Mouse (Mus musculus) kidney, embryonic 16.5 days (tissue): ENCODE measurements around the gene Cnep1r1. TPM values are rescaled to one million over a fixed set of nuclear protein-coding genes. Genes with fewer than 3 reads are reported as not detected.

Experiments
- ATAC-seq: fragments of 200-750 bp; cut with Nextera tagmentation; 2 replicates; pipeline ENCODE4 v1.8.0; 2017; ENCODE audit warnings: moderate TSS enrichment; ENCODE audit not compliant: low FRiP score, low TSS enrichment
- H3K27ac ChIP-seq: fragments of 300-500 bp; sonication (generic); 2 replicates; pipeline ENCODE4 v1.5.1; 2014; ENCODE audit warnings: low read length
- H3K27me3 ChIP-seq: fragments of 300-500 bp; sonication (generic); 2 replicates; pipeline ENCODE4 v1.6.1; 2014; ENCODE audit warnings: low read length, control low read depth, mixed read lengths; ENCODE audit not compliant: insufficient read depth
- H3K36me3 ChIP-seq: fragments of 300-500 bp; sonication (generic); 2 replicates; pipeline ENCODE4 v1.6.1; 2014; ENCODE audit warnings: low read length, control low read depth, mixed read lengths; ENCODE audit not compliant: insufficient read depth
- H3K4me1 ChIP-seq: fragments of 300-500 bp; sonication (generic); 2 replicates; pipeline ENCODE4 v1.6.1; 2014; ENCODE audit warnings: low read length, control low read depth, mixed read lengths; ENCODE audit not compliant: insufficient read depth
- H3K4me2 ChIP-seq: fragments of 300-500 bp; sonication (generic); replicated peaks from 2 replicates; pipeline ENCODE4 v1.6.1; 2014; ENCODE audit warnings: low read depth, low read length
- H3K4me3 ChIP-seq: fragments of 300-500 bp; sonication (generic); 2 replicates; pipeline ENCODE4 v1.5.1; 2014; ENCODE audit warnings: mild to moderate bottlenecking, low read length
- H3K9ac ChIP-seq: fragments of 300-500 bp; sonication (generic); replicated peaks from 2 replicates; pipeline ENCODE4 v1.6.1; 2014; ENCODE audit warnings: low read length
- H3K9me3 ChIP-seq: fragments of 300-500 bp; sonication (generic); 2 replicates; pipeline ENCODE4 v1.6.1; 2016; ENCODE audit warnings: low read length, control low read depth
- WGBS: fragments of 180-500 bp; shearing (Covaris S2); extraction: QIAGEN DNeasy Blood & Tissue Kit; methylation state at CpG from one replicate; pipeline ENCODE4 v1.1.7; 2014; 5-methylcytosine and 5-hydroxymethylcytosine counted together
- microRNA-seq: library from miRNA; unstranded; fragments of <30 nt; microRNA quantifications from one replicate; pipeline ENCODE4, GENCODE M21; 2016
- polyA plus RNA-seq: library from polyadenylated mRNA; unstranded; fragments of >200 nt; fragmentation: Nextera tagmentation; extraction: Ambion mirVana; gene quantifications from 2 replicates; pipeline ENCODE4 v1.2.1, GENCODE M21; 2015

The Cnep1r1 gene
- polyA plus RNA-seq, 1 experiment from 2014 or later, result 57.9 TPM

DNA sequence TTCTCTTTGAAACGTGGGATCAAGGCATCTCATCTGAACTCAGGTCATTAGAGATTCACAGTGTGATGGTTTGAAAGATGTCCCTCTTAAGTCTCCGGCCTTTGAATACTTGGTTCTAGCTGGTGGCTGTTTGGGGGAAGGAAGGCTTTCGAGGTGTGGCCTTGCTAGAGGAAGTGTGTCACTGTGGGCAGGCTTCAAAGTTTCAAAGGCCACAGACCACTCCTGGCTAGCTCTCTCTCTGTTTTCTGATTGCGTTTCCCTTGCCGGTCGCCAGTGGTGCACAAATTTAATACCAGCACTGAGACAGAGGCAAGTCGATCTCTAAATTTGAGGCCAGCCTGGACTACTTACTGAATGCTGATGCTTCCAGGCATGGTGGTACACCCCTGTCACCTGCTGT lies 56.7 kb downstream of the Cnep1r1 start:
- ATAC-seq, result no peak
- 93% methylated on average over 7 of the region's 7 CpGs for WGBS
- Histone ChIP-seq H3K36me3 (peaks cover 10% of the 10 kb centered on the region; the same call in 1 of the 2 replicates), H3K9me3 (no peaks in the 10 kb centered on the region), H3K4me2 (no peak overlapping the region), H3K27ac (no peak overlapping the region), H3K27me3 (no peaks in the 10 kb centered on the region), H3K4me1 (no peaks in the 10 kb centered on the region), H3K9ac (no peak overlapping the region), H3K4me3 (no peak overlapping the region)

DNA sequence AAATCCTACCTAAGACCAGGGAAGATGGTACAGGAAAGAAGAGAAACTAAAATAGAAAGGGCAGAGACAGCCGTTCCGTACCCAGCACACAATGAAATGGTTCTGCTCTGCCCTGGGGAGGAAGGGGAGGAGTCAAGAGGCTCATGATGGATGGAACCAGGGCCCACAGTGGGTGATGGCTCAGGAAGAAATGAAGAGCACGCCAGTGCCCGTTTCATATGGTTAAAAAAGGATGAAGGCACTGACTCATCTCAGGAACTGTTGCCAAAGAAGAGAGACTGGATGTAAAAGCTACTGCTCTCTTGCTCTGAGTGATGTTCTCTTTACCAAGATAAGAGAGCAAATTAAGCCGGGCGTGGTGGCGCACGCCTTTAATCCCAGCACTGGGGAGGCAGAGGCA lies 58.7 kb downstream of the Cnep1r1 start:
- no peak overlapping the region for H3K27ac ChIP-seq
- no peaks in the 10 kb centered on the region for H3K27me3 ChIP-seq
- no peaks in the 10 kb centered on the region for H3K9me3 ChIP-seq
- H3K4me2 ChIP-seq, result no peak overlapping the region
- WGBS, result 88% methylated on average over 8 of the region's 8 CpGs
- no peaks in the 10 kb centered on the region for H3K4me1 ChIP-seq
- no peak overlapping the region for H3K4me3 ChIP-seq
- ATAC-seq, result no peak
- 0 out of 2 replicates have a peak, but pooled peaks cover 2% of the 10 kb centered on the region for H3K36me3 ChIP-seq
- H3K9ac ChIP-seq, result no peak overlapping the region

DNA sequence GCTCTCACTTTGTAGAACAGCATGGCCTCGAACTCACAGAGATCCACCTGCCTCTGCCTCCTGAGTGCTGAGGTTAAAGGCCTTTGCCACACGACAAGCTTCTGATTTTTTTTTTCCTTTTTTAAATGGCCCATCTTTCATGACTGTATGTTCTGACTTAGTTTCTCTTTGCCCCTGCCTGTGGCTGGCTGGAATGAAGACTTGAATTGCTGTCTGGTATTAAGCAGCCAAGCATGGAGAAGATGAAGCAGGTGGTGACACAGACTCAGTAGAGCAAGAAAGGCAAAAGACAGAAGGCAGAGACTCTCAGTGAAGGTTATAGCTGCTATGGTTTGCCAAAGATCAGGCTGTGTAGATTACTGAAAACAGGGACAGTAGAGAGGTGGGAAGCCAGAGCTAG lies 64.6 kb downstream of the Cnep1r1 start:
- Histone ChIP-seq H3K36me3 (no peaks in the 10 kb centered on the region), H3K9ac (no peak overlapping the region), H3K4me1 (no peaks in the 10 kb centered on the region), H3K4me2 (no peak overlapping the region), H3K27me3 (no peaks in the 10 kb centered on the region), H3K27ac (no peak overlapping the region), H3K4me3 (no peak overlapping the region), H3K9me3 (no peaks in the 10 kb centered on the region)
- WGBS, result 81% methylated on average over 2 of the region's 2 CpGs
- ATAC-seq, result no peak

Small RNAs within 50 kb of the gene (microRNA-seq; reads per million reads assigned to microRNA genes)
- gene Mir7071, result 1.1 reads per million

Other genes starting within 250 kb of the Cnep1r1 start
- gene Zfp423, start 159.2 kb upstream of the Cnep1r1 start, polyA plus RNA-seq, result 9.1 and 11.4 TPM in 2 replicates
- gene Heatr3, start 19.1 kb downstream of the Cnep1r1 start, polyA plus RNA-seq, result 48.2 and 51.4 TPM in 2 replicates
- gene Tent4b, start 80.4 kb downstream of the Cnep1r1 start, polyA plus RNA-seq, result 6.3 and 6.4 TPM in 2 replicates
- gene Adcy7, start 153.6 kb downstream of the Cnep1r1 start, polyA plus RNA-seq, result 3.0 and 3.7 TPM in 2 replicates
- gene Brd7, start 243.4 kb downstream of the Cnep1r1 start, polyA plus RNA-seq, result 53.6 and 61.1 TPM in 2 replicates